Mouse (Mus musculus): ENCODE results near the gene Cyb5rl. TPM values are rescaled to one million over a fixed set of nuclear protein-coding genes. Genes with fewer than 3 reads are reported as not detected.

Cyb5rl gene
- total and polyA plus RNA-seq, 3 experiments, result 12.6 to 25.9 (median 21.9) TPM

- Histone ChIP-seq H3K36me3 (ENCODE audit: control insufficient read depth, insufficient read depth, low read length) (no peaks in the 10 kb centered on the region), H3K9ac (ENCODE audit: low read depth, low read length) (no peak overlapping the region), H3K27me3 (ENCODE audit: control insufficient read depth, insufficient read depth, low read length) (no peaks in the 10 kb centered on the region), H3K79me2 (replicated peaks; ENCODE audit: control insufficient read depth, insufficient read depth, low read length) (no peaks in the 10 kb centered on the region), H3K4me1 (ENCODE audit: control insufficient read depth, insufficient read depth, low read length) (peaks cover 2% of the 10 kb centered on the region), H3K27ac (no peak overlapping the region), H3K4me3 (no peak overlapping the region)
- no peak for TF ChIP-seq EP300 (IDR thresholded peaks at IDR 0.05; ENCODE audit: insufficient read depth, low read depth, low read length)
- TF ChIP-seq CTCF (IDR thresholded peaks at IDR 0.05), result no peak
- TF ChIP-seq POLR2A (IDR thresholded peaks at IDR 0.05; ENCODE audit: insufficient read depth, low read depth, low read length), result no peak
- intact Hi-C loops (cut with DNase I), result no loop called here
- no peak for DNase-seq
These were observed 12.9 kb downstream of the Cyb5rl start for GRCm38 (mm10) chr4:107079716-107080115.

- Histone ChIP-seq H3K36me3 (ENCODE audit: control insufficient read depth, insufficient read depth, low read length) (no peaks in the 10 kb centered on the region), H3K4me3 (no peak overlapping the region), H3K4me1 (ENCODE audit: control insufficient read depth, insufficient read depth, low read length) (peaks cover 2% of the 10 kb centered on the region), H3K27ac (no peak overlapping the region), H3K9ac (ENCODE audit: low read depth, low read length) (no peak overlapping the region), H3K79me2 (replicated peaks; ENCODE audit: control insufficient read depth, insufficient read depth, low read length) (no peaks in the 10 kb centered on the region), H3K27me3 (ENCODE audit: control insufficient read depth, insufficient read depth, low read length) (no peaks in the 10 kb centered on the region)
- DNase-seq, result no peak
- 84% methylated on average over 3 of the region's 3 CpGs for WGBS
- intact Hi-C loops (cut with DNase I), result no loop called here
- no peak for TF ChIP-seq EP300 (IDR thresholded peaks at IDR 0.05; ENCODE audit: insufficient read depth, low read depth, low read length)
- TF ChIP-seq POLR2A (IDR thresholded peaks at IDR 0.05; ENCODE audit: insufficient read depth, low read depth, low read length), result no peak
- no peak for TF ChIP-seq CTCF (IDR thresholded peaks at IDR 0.05)
These were observed 15.4 kb downstream of the Cyb5rl start for GRCm38 (mm10) chr4:107082185-107082584.

- no peak overlapping the region for H3K27ac ChIP-seq
- whole genome bisulfite sequencing, result 87% methylated on average over 4 of the region's 4 CpGs
- H3K4me1 ChIP-seq (ENCODE audit: control insufficient read depth, insufficient read depth, low read length), result peaks cover 2% of the 10 kb centered on the region
- no peak for TF ChIP-seq POLR2A (IDR thresholded peaks at IDR 0.05; ENCODE audit: insufficient read depth, low read depth, low read length)
- no peak for TF ChIP-seq EP300 (IDR thresholded peaks at IDR 0.05; ENCODE audit: insufficient read depth, low read depth, low read length)
- no peak for TF ChIP-seq CTCF (IDR thresholded peaks at IDR 0.05)
- no peaks in the 10 kb centered on the region for H3K27me3 ChIP-seq (ENCODE audit: control insufficient read depth, insufficient read depth, low read length)
- intact Hi-C loops (cut with DNase I), result no loop called here
- H3K79me2 ChIP-seq (replicated peaks; ENCODE audit: control insufficient read depth, insufficient read depth, low read length), result no peaks in the 10 kb centered on the region
- no peak overlapping the region for H3K4me3 ChIP-seq
- H3K36me3 ChIP-seq (ENCODE audit: control insufficient read depth, insufficient read depth, low read length), result no peaks in the 10 kb centered on the region
- no peak for DNase-seq
- no peak overlapping the region for H3K9ac ChIP-seq (ENCODE audit: low read depth, low read length)
These were observed 16.3 kb downstream of the Cyb5rl start for GRCm38 (mm10) chr4:107083126-107083525.

GRCm38 (mm10) chr4:107084343-107084742 lies 17.6 kb downstream of the Cyb5rl start:
- Histone ChIP-seq H3K9ac (ENCODE audit: low read depth, low read length) (no peak overlapping the region), H3K4me3 (no peak overlapping the region), H3K79me2 (replicated peaks; ENCODE audit: control insufficient read depth, insufficient read depth, low read length) (no peaks in the 10 kb centered on the region), H3K36me3 (ENCODE audit: control insufficient read depth, insufficient read depth, low read length) (no peaks in the 10 kb centered on the region), H3K27ac (no peak overlapping the region), H3K4me1 (ENCODE audit: control insufficient read depth, insufficient read depth, low read length) (peaks cover 2% of the 10 kb centered on the region), H3K27me3 (ENCODE audit: control insufficient read depth, insufficient read depth, low read length) (no peaks in the 10 kb centered on the region)
- intact Hi-C loops (cut with DNase I), result no loop called here
- no peak for DNase-seq
- WGBS, result 23% methylated on average over 1 of the region's 1 CpGs
- TF ChIP-seq EP300 (IDR thresholded peaks at IDR 0.05; ENCODE audit: insufficient read depth, low read depth, low read length) (no peak), CTCF (IDR thresholded peaks at IDR 0.05) (no peak), POLR2A (IDR thresholded peaks at IDR 0.05; ENCODE audit: insufficient read depth, low read depth, low read length) (no peak)

- peak in 1 of 2 experiments; percentile 15 for DNase-seq
- H3K27ac ChIP-seq, result no peak overlapping the region
- H3K79me2 ChIP-seq (replicated peaks; ENCODE audit: control insufficient read depth, insufficient read depth, low read length), result no peaks in the 10 kb centered on the region
- H3K4me1 ChIP-seq (ENCODE audit: control insufficient read depth, insufficient read depth, low read length), result peaks cover 2% of the 10 kb centered on the region; the same call in 1 of the 2 replicates
- no peaks in the 10 kb centered on the region for H3K36me3 ChIP-seq (ENCODE audit: control insufficient read depth, insufficient read depth, low read length)
- TF ChIP-seq CTCF (IDR thresholded peaks at IDR 0.05), result no peak
- no peak overlapping the region for H3K4me3 ChIP-seq
- no peaks in the 10 kb centered on the region for H3K27me3 ChIP-seq (ENCODE audit: control insufficient read depth, insufficient read depth, low read length)
- no peak overlapping the region for H3K9ac ChIP-seq (ENCODE audit: low read depth, low read length)
- intact Hi-C loops (cut with DNase I), result no loop called here
- 39% methylated on average over 6 of the region's 6 CpGs for WGBS
These were observed 18.1 kb downstream of the Cyb5rl start for GRCm38 (mm10) chr4:107084858-107085257.

DNA sequence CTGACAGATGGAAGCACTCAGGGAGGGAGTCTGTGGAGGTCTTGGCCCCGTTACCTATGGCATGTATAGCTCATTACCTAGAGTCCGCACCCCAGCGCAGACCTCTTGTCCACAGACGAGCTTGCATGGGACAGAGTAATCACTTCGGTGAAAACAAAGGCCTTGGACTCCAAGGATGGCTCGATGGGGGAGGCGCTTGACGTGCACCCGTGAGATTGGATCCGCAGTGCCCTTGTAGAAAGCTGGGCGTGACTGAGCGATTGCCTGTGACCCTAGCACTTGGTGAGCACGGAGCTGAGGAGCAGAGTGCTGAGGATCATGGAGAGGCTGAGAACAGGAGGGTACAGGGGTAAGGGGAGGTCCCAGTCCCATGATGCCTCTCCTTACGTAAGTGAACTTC lies 24.9 kb downstream of the Cyb5rl start:
- intact Hi-C loops (cut with DNase I), result no loop called here
- H3K9ac ChIP-seq (ENCODE audit: low read depth, low read length), result no peak overlapping the region
- DNase-seq, result no peak
- H3K4me1 ChIP-seq (ENCODE audit: control insufficient read depth, insufficient read depth, low read length), result no peaks in the 10 kb centered on the region
- H3K27ac ChIP-seq, result no peak overlapping the region
- TF ChIP-seq EP300 (IDR thresholded peaks at IDR 0.05; ENCODE audit: insufficient read depth, low read depth, low read length) (no peak), POLR2A (IDR thresholded peaks at IDR 0.05; ENCODE audit: insufficient read depth, low read depth, low read length) (no peak), CTCF (IDR thresholded peaks at IDR 0.05) (no peak)
- H3K36me3 ChIP-seq (ENCODE audit: control insufficient read depth, insufficient read depth, low read length), result no peaks in the 10 kb centered on the region
- no peak overlapping the region for H3K4me3 ChIP-seq
- WGBS, result 87% methylated on average over 14 of the region's 14 CpGs
- no peaks in the 10 kb centered on the region for H3K27me3 ChIP-seq (ENCODE audit: control insufficient read depth, insufficient read depth, low read length)
- H3K79me2 ChIP-seq (replicated peaks; ENCODE audit: control insufficient read depth, insufficient read depth, low read length), result no peaks in the 10 kb centered on the region
